Comparison of ENCODE assay signal across 8 mouse cellular contexts in genomic region chr4:108030888-108031501, GRCm38 (mm10).
DNase-seq lines count a peak whose midpoint lies in the region; ATAC-seq and TF ChIP-seq lines count a peak whose summit lies in the region.

No protein-coding gene starts in this region.

- H3K4me3 ChIP-seq in lung, embryonic 16.5 days (ENCODE audit: low read length) = peak overlapping the region; percentile 65
- peak overlapping the region; percentile 56 for H3K4me3 ChIP-seq in forebrain, embryonic 11.5 days (ENCODE audit: low read depth, low read length)
- H3K4me3 ChIP-seq in limb, embryonic 14.5 days (replicated peaks; ENCODE audit: low read length) = peak overlapping the region; percentile 63
- peak overlapping the region; percentile 63 for H3K4me3 ChIP-seq in stomach, embryonic 16.5 days (replicated peaks; ENCODE audit: low read length)

- H3K27me3 ChIP-seq in lung, embryonic 16.5 days (ENCODE audit: control insufficient read depth, insufficient read depth, low read depth, low read length) = peaks cover 29% of the 10 kb centered on the region
- H3K27me3 ChIP-seq in forebrain, embryonic 11.5 days (ENCODE audit: control insufficient read depth, insufficient read depth, low read length) = peaks cover 37% of the 10 kb centered on the region
- peaks cover 16% of the 10 kb centered on the region for H3K27me3 ChIP-seq in limb, embryonic 14.5 days (ENCODE audit: control insufficient read depth, insufficient read depth, low read length)
- peaks cover 26% of the 10 kb centered on the region for H3K27me3 ChIP-seq in stomach, embryonic 16.5 days (ENCODE audit: control insufficient read depth, insufficient read depth, low read length)

- WGBS in lung, embryonic 16.5 days = 4% methylated on average over 22 of the region's 22 CpGs
- WGBS in forebrain, embryonic 11.5 days = 3% methylated on average over 22 of the region's 22 CpGs
- WGBS in limb, embryonic 14.5 days = 3% methylated on average over 21 of the region's 22 CpGs
- WGBS in stomach, embryonic 16.5 days = 10% methylated on average over 22 of the region's 22 CpGs

- H3K27ac ChIP-seq in lung, embryonic 16.5 days (ENCODE audit: low read length) = no peak overlapping the region
- no peak overlapping the region for H3K27ac ChIP-seq in forebrain, embryonic 11.5 days (ENCODE audit: low read depth, low read length)
- no peak overlapping the region for H3K27ac ChIP-seq in limb, embryonic 14.5 days (replicated peaks; ENCODE audit: low read depth, low read length)
- no peak overlapping the region for H3K27ac ChIP-seq in stomach, embryonic 16.5 days (ENCODE audit: low read length)

- H3K4me1 ChIP-seq in lung, embryonic 16.5 days (replicated peaks; ENCODE audit: control insufficient read depth, insufficient read depth, low read length) = peaks cover 10% of the 10 kb centered on the region
- peaks cover 4% of the 10 kb centered on the region; the same call in 1 of the 2 replicates for H3K4me1 ChIP-seq in forebrain, embryonic 11.5 days (replicated peaks; ENCODE audit: control insufficient read depth, insufficient read depth, low read length)
- H3K4me1 ChIP-seq in limb, embryonic 14.5 days (ENCODE audit: control insufficient read depth, insufficient read depth, low read length) = peaks cover 10% of the 10 kb centered on the region
- peaks cover 7% of the 10 kb centered on the region; the same call in 1 of the 2 replicates for H3K4me1 ChIP-seq in stomach, embryonic 16.5 days (ENCODE audit: control insufficient read depth, insufficient read depth, low read length)

- no peak for TF ChIP-seq POLR2A in limb, embryonic 14.5 days (IDR thresholded peaks at IDR 0.05; ENCODE audit: borderline replicate concordance, extremely low read depth, insufficient read depth, insufficient read length)

- ATAC-seq in lung, embryonic 16.5 days (ENCODE audit: low read depth) = peak; percentile 13; the same call in 1 of the 2 replicates
- no peak for ATAC-seq in forebrain, embryonic 11.5 days (replicated peaks; ENCODE audit: low FRiP score)
- no peak for ATAC-seq in limb, embryonic 14.5 days (ENCODE audit: low FRiP score, low read depth)
- no peak for ATAC-seq in stomach, embryonic 16.5 days (ENCODE audit: insufficient read depth, low FRiP score)

- no peak for DNase-seq in lung, postnatal 4 days
- no peak for DNase-seq in forebrain, embryonic 11.5 days (ENCODE audit: low spot score)
- DNase-seq in limb, embryonic 14.5 days (ENCODE audit: low spot score) = no peak
- DNase-seq in cerebellum, postnatal 10 days = no peak
- DNase-seq in urinary bladder, postnatal 36 days (ENCODE audit: low spot score in 2 of 2) = no peak
- DNase-seq in cerebellum, adult 9-11 months = no peak

- no peaks in the 10 kb centered on the region for H3K36me3 ChIP-seq in lung, embryonic 16.5 days (ENCODE audit: control insufficient read depth, insufficient read depth, low read length)
- H3K36me3 ChIP-seq in forebrain, embryonic 11.5 days (ENCODE audit: control insufficient read depth, insufficient read depth, low read length) = no peaks in the 10 kb centered on the region
- no peaks in the 10 kb centered on the region for H3K36me3 ChIP-seq in limb, embryonic 14.5 days (ENCODE audit: control insufficient read depth, insufficient read depth, low read length)
- no peaks in the 10 kb centered on the region for H3K36me3 ChIP-seq in stomach, embryonic 16.5 days (ENCODE audit: control insufficient read depth, insufficient read depth, low read length)

- peak overlapping the region; percentile 63 for H3K9ac ChIP-seq in lung, embryonic 16.5 days (ENCODE audit: low read length)
- H3K9ac ChIP-seq in forebrain, embryonic 11.5 days (ENCODE audit: low read length) = no peak overlapping the region
- peak overlapping the region; percentile 61; the same call in 1 of the 2 replicates for H3K9ac ChIP-seq in limb, embryonic 14.5 days (ENCODE audit: low read depth, low read length, severe bottlenecking)
- peak overlapping the region; percentile 69 for H3K9ac ChIP-seq in stomach, embryonic 16.5 days (ENCODE audit: low read length)

- H3K4me2 ChIP-seq in lung, embryonic 16.5 days (ENCODE audit: low read depth, low read length) = peak overlapping the region; percentile 99
- H3K4me2 ChIP-seq in forebrain, embryonic 11.5 days (ENCODE audit: low read depth, low read length, severe bottlenecking) = peak overlapping the region; percentile 99
- H3K4me2 ChIP-seq in limb, embryonic 14.5 days (replicated peaks; ENCODE audit: low read depth, low read length, severe bottlenecking) = peak overlapping the region; percentile 99
- H3K4me2 ChIP-seq in stomach, embryonic 16.5 days (ENCODE audit: low read depth, low read length) = peak overlapping the region; percentile 100

- no peaks in the 10 kb centered on the region for H3K9me3 ChIP-seq in lung, embryonic 16.5 days (ENCODE audit: control insufficient read depth, low read length)
- no peaks in the 10 kb centered on the region for H3K9me3 ChIP-seq in forebrain, embryonic 11.5 days (ENCODE audit: control insufficient read depth, low read length)
- H3K9me3 ChIP-seq in limb, embryonic 14.5 days (ENCODE audit: control insufficient read depth, low read length) = no peaks in the 10 kb centered on the region
- no peaks in the 10 kb centered on the region for H3K9me3 ChIP-seq in stomach, embryonic 16.5 days (replicated peaks; ENCODE audit: control insufficient read depth, low read length)
